Mouse (Mus musculus): ENCODE data around the gene Gm14137. TPM values are rescaled to one million over a fixed set of nuclear protein-coding genes. Genes with fewer than 3 reads are reported as not detected.

Gm14137 gene
- polyA plus RNA-seq, 1 experiment from 2014 or later = 0.17 TPM

DNA sequence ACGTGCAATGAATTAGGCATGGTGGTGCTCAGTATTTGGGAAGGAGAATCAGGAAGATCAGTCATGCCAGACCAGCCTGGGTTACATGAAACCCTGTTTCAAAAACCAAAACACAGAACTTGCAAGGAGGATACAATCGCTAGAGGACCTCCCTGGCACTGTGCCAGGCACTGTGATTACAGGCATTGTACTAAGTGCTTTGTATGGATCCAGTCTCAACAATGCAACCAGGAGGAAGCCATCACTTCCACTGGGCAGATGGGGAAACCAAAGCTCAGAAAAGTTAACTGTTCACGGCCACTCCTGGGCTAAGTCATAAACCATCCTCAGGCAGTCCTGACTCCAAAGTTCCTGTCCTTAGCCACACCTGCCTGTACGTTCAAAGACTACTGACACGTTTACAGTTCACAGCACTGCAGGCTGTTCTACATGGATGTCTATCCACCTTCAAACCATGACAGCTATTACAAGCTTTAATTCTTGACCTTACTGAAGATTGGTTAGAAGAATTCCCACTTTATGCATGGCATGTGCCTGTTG is 28.7 kb downstream of the Gm14137 start:
- Histone ChIP-seq H3K4me2 (ENCODE audit: low read depth) (no peak overlapping the region), H3K27me3 (ENCODE audit: control insufficient read depth, insufficient read depth, low read length) (no peaks in the 10 kb centered on the region), H3K4me1 (ENCODE audit: control insufficient read depth, insufficient read depth, low read length) (peaks cover 3% of the 10 kb centered on the region; the same call in 1 of the 2 replicates), H3K27ac (ENCODE audit: low read depth, low read length) (no peak overlapping the region), H3K36me3 (ENCODE audit: control insufficient read depth, insufficient read depth, low read length) (no peaks in the 10 kb centered on the region), H3K9me3 (ENCODE audit: control insufficient read depth, low read length) (no peaks in the 10 kb centered on the region), H3K9ac (ENCODE audit: low read length) (no peak overlapping the region), H3K4me3 (ENCODE audit: low read depth, low read length) (no peak overlapping the region)
- WGBS = 66% methylated on average over 5 of the region's 5 CpGs
- no peak for ATAC-seq (ENCODE audit: insufficient read depth, low FRiP score, low TSS enrichment)
- peak; percentile 17 for DNase-seq (ENCODE audit: low spot score)

DNA sequence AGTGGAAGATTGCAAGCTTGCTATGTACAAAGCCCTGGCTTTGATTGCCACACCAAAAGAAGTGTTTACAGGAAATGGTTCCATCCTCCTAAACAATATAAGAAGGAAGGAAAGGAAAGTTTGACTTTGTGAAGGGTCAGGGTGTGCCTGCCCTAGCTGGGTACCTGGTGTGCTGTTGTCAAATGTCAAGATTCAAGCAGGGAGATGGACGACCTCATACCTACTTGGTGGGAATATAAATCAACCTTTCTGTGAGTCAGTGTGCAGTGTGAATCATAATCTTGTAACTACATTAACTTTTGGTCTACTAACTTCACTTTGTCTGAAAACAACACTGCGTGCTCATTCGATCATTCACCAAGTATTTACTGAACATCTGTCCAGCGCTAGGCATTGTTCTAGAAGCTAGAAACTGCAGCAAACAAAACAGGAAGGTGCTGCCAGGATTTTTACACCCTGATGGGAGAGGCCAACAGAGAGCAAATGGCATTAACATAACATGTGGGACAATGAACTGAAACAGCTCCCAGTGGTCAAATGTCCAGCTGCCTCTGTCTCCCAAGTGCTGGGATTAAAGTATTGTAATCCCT is 29.7 kb downstream of the Gm14137 start:
- no peak for ATAC-seq (ENCODE audit: insufficient read depth, low FRiP score, low TSS enrichment)
- Histone ChIP-seq H3K9me3 (ENCODE audit: control insufficient read depth, low read length) (no peaks in the 10 kb centered on the region), H3K9ac (ENCODE audit: low read length) (no peak overlapping the region), H3K36me3 (ENCODE audit: control insufficient read depth, insufficient read depth, low read length) (no peaks in the 10 kb centered on the region), H3K27ac (ENCODE audit: low read depth, low read length) (no peak overlapping the region), H3K4me3 (ENCODE audit: low read depth, low read length) (no peak overlapping the region), H3K27me3 (ENCODE audit: control insufficient read depth, insufficient read depth, low read length) (no peaks in the 10 kb centered on the region), H3K4me2 (ENCODE audit: low read depth) (no peak overlapping the region), H3K4me1 (ENCODE audit: control insufficient read depth, insufficient read depth, low read length) (peaks cover 3% of the 10 kb centered on the region; the same call in 1 of the 2 replicates)
- no peak for DNase-seq (ENCODE audit: low spot score)
- WGBS = 67% methylated on average over 4 of the region's 4 CpGs

DNA sequence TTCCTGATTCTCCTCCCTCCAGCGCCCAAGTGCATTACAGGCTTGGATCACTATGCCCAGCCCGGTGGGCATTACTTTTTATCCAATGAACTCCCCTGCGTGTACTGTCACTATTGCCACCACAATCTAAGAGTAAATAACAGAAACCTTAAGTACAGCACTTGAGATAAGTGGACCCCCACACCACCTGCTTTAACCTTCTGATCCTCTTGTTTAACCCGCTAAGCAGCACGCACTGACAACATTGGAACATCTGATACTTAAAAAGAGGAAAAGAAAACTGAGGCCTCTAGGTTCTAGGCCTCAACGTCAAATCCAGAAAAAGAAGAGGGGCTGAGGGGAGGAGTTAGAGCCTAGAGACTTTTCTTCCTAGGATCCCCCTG is 33.6 kb downstream of the Gm14137 start:
- H3K9ac ChIP-seq (ENCODE audit: low read length) = peak overlapping the region; percentile 65
- no peaks in the 10 kb centered on the region for H3K9me3 ChIP-seq (ENCODE audit: control insufficient read depth, low read length)
- H3K4me2 ChIP-seq (ENCODE audit: low read depth) = peak overlapping the region; percentile 56
- H3K4me1 ChIP-seq (ENCODE audit: control insufficient read depth, insufficient read depth, low read length) = peaks cover 3% of the 10 kb centered on the region; the same call in 1 of the 2 replicates
- peak overlapping the region; percentile 66 for H3K4me3 ChIP-seq (ENCODE audit: low read depth, low read length)
- no peak for ATAC-seq (ENCODE audit: insufficient read depth, low FRiP score, low TSS enrichment)
- no peak for DNase-seq (ENCODE audit: low spot score)
- 28% methylated on average over 6 of the region's 6 CpGs for whole genome bisulfite sequencing
- peaks cover 11% of the 10 kb centered on the region for H3K36me3 ChIP-seq (ENCODE audit: control insufficient read depth, insufficient read depth, low read length)
- H3K27ac ChIP-seq (ENCODE audit: low read depth, low read length) = peak overlapping the region; percentile 49; the same call in 1 of the 2 replicates
- H3K27me3 ChIP-seq (ENCODE audit: control insufficient read depth, insufficient read depth, low read length) = no peaks in the 10 kb centered on the region

GRCm38 (mm10) chr2:119208344-119209175 is 34.3 kb downstream of the Gm14137 start, which contains the start of the genes Zfyve19 and Dnajc17:
Zfyve19 (plus strand) TSS chr2:119208617.
Dnajc17 (minus strand) TSS chr2:119208795.
- H3K27me3 ChIP-seq (ENCODE audit: control insufficient read depth, insufficient read depth, low read length) = no peaks in the 10 kb centered on the region
- peak; percentile 96 for DNase-seq (ENCODE audit: low spot score)
- WGBS = under 1% methylated on average over 51 of the region's 51 CpGs
- H3K9me3 ChIP-seq (ENCODE audit: control insufficient read depth, low read length) = no peaks in the 10 kb centered on the region
- peak within 1 kb of the TSS; percentile 56 for H3K4me2 ChIP-seq (ENCODE audit: low read depth)
- H3K27ac ChIP-seq (ENCODE audit: low read depth, low read length) = peak within 1 kb of the TSS; percentile 49
- H3K36me3 ChIP-seq (ENCODE audit: control insufficient read depth, insufficient read depth, low read length) = peaks cover 11% of the 10 kb centered on the region
- peak; percentile 95 for ATAC-seq (ENCODE audit: insufficient read depth, low FRiP score, low TSS enrichment)
- H3K4me3 ChIP-seq (ENCODE audit: low read depth, low read length) = peak within 1 kb of the TSS; percentile 66
- H3K9ac ChIP-seq (ENCODE audit: low read length) = peak within 1 kb of the TSS; percentile 65
- H3K4me1 ChIP-seq (ENCODE audit: control insufficient read depth, insufficient read depth, low read length) = peaks cover 3% of the 10 kb centered on the region; the same call in 1 of the 2 replicates

GRCm38 (mm10) chr2:119209176-119209507 is 34.8 kb downstream of the Gm14137 start:
- WGBS = 2% methylated on average over 13 of the region's 13 CpGs
- DNase-seq (ENCODE audit: low spot score) (no peak), ATAC-seq (ENCODE audit: insufficient read depth, low FRiP score, low TSS enrichment) (peak; percentile 17)
- H3K4me3 ChIP-seq (ENCODE audit: low read depth, low read length) = peak overlapping the region; percentile 66
- peak overlapping the region; percentile 56 for H3K4me2 ChIP-seq (ENCODE audit: low read depth)
- H3K27ac ChIP-seq (ENCODE audit: low read depth, low read length) = no peak overlapping the region
- peak overlapping the region; percentile 65 for H3K9ac ChIP-seq (ENCODE audit: low read length)
- H3K27me3 ChIP-seq (ENCODE audit: control insufficient read depth, insufficient read depth, low read length) = no peaks in the 10 kb centered on the region
- no peaks in the 10 kb centered on the region for H3K9me3 ChIP-seq (ENCODE audit: control insufficient read depth, low read length)
- H3K4me1 ChIP-seq (ENCODE audit: control insufficient read depth, insufficient read depth, low read length) = peaks cover 3% of the 10 kb centered on the region; the same call in 1 of the 2 replicates
- H3K36me3 ChIP-seq (ENCODE audit: control insufficient read depth, insufficient read depth, low read length) = peaks cover 11% of the 10 kb centered on the region

Other genes with a start within 250 kb of the Gm14137 start
- gene Chst14, start 248.0 kb upstream of the Gm14137 start, polyA plus RNA-seq (2014; fragmentation: Nextera tagmentation; extraction: Ambion mirVana) = 23.4 and 26.0 TPM in 2 replicates
- gene Ccdc32, start 145.1 kb upstream of the Gm14137 start, polyA plus RNA-seq (2014; fragmentation: Nextera tagmentation; extraction: Ambion mirVana) = 22.2 and 27.7 TPM in 2 replicates
- gene Rpusd2, start 139.7 kb upstream of the Gm14137 start, polyA plus RNA-seq (2014; fragmentation: Nextera tagmentation; extraction: Ambion mirVana) = 5.7 and 7.0 TPM in 2 replicates
- gene Knl1, start 127.4 kb upstream of the Gm14137 start, polyA plus RNA-seq (2014; fragmentation: Nextera tagmentation; extraction: Ambion mirVana) = 33.2 and 36.0 TPM in 2 replicates
- gene Rad51, start 61.7 kb upstream of the Gm14137 start, polyA plus RNA-seq (2014; fragmentation: Nextera tagmentation; extraction: Ambion mirVana) = 56.9 and 61.4 TPM in 2 replicates
- 41.3 and 49.9 TPM in 2 replicates for gene Rmdn3, start 17.5 kb upstream of the Gm14137 start, polyA plus RNA-seq (2014; fragmentation: Nextera tagmentation; extraction: Ambion mirVana)
- gene Gchfr, start 6.7 kb upstream of the Gm14137 start, polyA plus RNA-seq (2014; fragmentation: Nextera tagmentation; extraction: Ambion mirVana) = 3.2 and 3.7 TPM in 2 replicates
- gene Zfyve19, start 34.1 kb downstream of the Gm14137 start, polyA plus RNA-seq (2014; fragmentation: Nextera tagmentation; extraction: Ambion mirVana) = 43.0 and 52.5 TPM in 2 replicates
- gene Dnajc17, start 34.3 kb downstream of the Gm14137 start, polyA plus RNA-seq (2014; fragmentation: Nextera tagmentation; extraction: Ambion mirVana) = 19.4 and 20.3 TPM in 2 replicates
- not detected in 2 replicates for gene Ppp1r14d, start 55.4 kb downstream of the Gm14137 start, polyA plus RNA-seq (2014; fragmentation: Nextera tagmentation; extraction: Ambion mirVana)
- 2.7 and 2.8 TPM in 2 replicates for gene Spint1, start 62.9 kb downstream of the Gm14137 start, polyA plus RNA-seq (2014; fragmentation: Nextera tagmentation; extraction: Ambion mirVana)
- 2.3 and 2.4 TPM in 2 replicates for gene Rhov, start 96.8 kb downstream of the Gm14137 start, polyA plus RNA-seq (2014; fragmentation: Nextera tagmentation; extraction: Ambion mirVana)
- 17.4 and 17.8 TPM in 2 replicates for gene Vps18, start 114.2 kb downstream of the Gm14137 start, polyA plus RNA-seq (2014; fragmentation: Nextera tagmentation; extraction: Ambion mirVana)
- gene Dll4, start 151.3 kb downstream of the Gm14137 start, polyA plus RNA-seq (2014; fragmentation: Nextera tagmentation; extraction: Ambion mirVana) = 3.1 and 3.8 TPM in 2 replicates
- 0.95 and 1.3 TPM in 2 replicates for gene Chac1, start 176.7 kb downstream of the Gm14137 start, polyA plus RNA-seq (2014; fragmentation: Nextera tagmentation; extraction: Ambion mirVana)

Measured in neural tube, embryonic 11.5 days (tissue).